Mouse (Mus musculus) thymus, postnatal 25 days (tissue): ENCODE measurements around the gene Arid3c.
"Not testable (repeated sequence)": the region's sequence is repeated elsewhere in the genome, so short reads cannot be mapped to it uniquely, and the experiment has no call there.

Source experiments
- DNase-seq: peaks from one replicate; pipeline ENCODE4 v3.0.0; 2022

Gene Arid3c

DNA sequence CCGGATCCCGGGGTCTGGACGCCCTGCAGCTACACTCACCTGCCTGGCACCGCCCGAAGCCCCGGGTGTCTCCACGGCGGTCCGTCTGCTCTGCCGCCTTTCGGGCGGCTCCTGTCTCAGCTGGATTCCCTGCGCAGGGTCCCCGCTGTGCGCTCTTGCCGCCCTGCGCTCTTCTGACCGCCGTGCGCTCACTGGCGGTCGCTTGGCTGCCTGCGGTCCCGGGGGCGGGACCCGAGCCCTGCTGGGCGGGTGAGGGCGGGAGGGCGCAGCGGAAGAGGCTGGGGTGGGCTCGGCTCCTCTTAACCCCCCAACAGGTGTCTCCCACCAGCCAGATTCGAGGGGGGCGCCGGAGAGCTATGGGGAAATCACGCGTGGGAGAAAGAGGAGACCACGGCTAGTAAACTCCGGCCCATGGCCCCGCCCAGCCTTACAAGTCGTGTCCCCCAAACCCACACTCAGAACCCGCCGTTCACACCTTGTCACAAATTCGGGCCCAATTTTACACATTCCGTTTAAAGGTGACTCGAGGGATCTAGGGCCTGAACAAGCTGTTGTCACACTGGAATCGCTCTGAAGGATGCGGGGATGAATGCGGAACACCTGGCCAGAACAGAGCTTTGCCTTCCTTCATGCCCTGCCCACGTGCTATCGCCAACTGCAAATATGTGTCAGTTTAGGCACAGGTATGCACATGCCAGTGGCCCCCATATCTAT, at the start of gene Arid3c:
Arid3c (minus strand) TSS at position 91 of the 714 bp plus-strand sequence.
- peak; percentile 61 for DNase-seq

DNA sequence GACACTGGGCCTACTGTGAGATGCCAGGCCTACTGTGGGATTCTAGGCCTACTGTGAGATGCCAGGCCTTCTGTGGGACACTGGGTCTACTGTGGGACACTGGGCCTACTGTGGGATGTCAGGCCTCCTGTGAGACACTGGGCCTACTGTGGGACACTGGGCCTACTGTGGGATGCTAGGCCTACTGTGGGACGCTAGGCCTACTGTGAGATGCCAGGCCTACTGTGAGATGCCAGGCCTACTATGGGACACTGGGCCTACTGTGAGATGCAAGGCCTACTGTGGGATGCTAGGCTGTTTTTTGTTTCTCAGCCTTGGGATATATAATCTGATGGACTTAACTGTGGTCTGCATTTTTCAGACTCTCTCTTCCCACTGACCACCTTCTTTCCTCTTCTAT, 44.9 kb upstream of the Arid3c start:
- DNase-seq: not testable (repeated sequence)

DNA sequence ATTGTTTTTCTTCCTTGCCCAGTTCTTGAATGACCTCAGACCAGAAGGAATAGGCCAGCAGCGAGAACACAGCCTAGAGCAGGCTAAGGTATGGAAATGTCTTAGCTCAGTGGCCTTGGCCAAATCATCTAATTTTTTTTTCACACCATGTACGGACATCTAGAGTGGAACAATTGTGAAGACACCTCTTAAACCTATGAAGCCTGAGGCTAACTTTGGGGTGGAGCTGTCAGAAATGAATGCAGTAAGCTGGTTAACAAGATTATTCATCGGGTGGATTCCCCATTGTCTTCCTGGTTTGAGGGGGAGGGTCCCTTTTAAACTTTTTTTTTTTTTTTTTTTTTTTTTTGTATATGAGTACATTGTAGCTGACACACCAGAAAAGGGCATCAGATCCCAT, 43.6 kb upstream of the Arid3c start:
- DNase-seq: not testable (repeated sequence)

DNA sequence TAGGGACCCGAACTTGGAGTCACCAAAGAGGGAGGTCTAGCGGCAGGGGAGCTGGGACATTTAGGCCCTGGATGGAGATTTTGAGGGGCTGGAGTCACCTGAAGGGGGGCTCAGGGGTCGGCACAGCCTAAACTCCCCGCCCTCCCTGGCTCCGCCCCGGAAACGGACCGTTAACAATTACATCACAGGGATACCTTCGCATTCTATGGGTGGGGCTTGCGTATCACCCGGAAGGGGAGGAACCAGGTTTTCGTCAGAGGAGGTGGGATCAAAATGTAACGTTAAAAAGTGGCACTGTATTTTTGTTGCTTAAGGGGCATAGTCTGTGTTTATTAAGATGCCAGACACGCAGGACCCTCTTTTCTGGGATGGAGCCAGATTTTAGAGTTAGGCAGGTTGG, 43.1 kb upstream of the Arid3c start, which contains the start of gene Ccl27a:
Ccl27a (minus strand) TSS at position 246 of the 400 bp plus-strand sequence.
- DNase-seq: peak; percentile 85

DNA sequence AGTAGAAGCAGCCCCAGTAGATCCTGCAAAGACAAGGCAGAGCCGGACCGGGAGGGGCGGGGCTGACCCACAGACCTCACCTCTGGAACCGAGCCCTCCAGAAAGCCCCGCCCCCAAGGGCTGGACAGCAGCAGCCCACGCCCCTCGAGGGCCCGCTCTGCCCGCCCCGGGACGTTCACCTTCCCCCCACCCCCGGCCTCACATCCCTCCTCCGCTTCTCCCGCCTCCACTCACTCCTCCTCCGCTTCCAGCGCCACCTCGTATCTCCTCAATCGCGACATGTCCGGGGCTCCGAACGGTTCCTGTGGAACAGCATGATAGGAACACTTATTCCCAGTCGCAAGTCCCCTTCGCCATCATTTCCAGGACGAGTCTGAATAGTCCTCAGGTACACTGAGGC, 42.6 kb upstream of the Arid3c start:
- DNase-seq: peak; percentile 56

DNA sequence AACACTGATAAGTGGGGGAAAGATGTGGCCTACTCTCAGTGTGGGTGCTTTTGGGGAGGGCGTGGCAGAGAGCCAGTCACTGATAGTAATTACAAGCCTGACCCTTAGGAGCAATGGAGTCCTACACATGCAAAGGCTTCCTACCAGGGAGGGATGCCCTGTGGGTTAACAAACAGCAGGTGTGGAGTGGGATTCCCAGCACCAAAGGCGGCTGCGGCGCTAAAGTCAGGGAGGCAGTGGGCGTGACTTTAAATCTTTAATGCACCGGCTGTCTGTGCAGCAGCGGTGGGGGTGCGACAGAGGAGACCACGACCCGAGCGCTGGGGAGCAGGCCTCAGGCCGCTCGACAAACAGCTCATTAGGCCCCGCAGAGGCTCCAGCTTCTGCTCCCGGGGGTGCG, 42.0 kb upstream of the Arid3c start:
- not testable (repeated sequence) for DNase-seq

DNA sequence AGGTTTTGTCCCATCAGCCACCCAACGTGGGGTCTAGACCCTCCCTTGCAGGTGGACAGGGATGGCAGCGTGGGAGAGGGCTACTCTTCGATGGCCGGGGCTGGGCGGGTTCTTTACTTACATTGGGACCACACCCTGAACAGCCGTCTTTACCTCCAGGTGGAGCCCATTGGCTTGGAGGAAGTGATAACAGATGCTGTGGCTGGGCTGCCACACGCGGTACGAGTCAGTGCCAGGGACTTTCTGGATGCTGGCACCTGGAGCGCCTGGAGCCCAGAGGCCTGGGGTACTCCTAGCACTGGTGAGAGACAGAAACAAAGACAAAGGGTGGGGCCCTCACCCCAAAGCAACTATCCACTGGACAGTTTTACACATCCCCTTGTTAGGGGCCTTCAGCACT, 36.4 kb upstream of the Arid3c start:
- not testable (repeated sequence) for DNase-seq

DNA sequence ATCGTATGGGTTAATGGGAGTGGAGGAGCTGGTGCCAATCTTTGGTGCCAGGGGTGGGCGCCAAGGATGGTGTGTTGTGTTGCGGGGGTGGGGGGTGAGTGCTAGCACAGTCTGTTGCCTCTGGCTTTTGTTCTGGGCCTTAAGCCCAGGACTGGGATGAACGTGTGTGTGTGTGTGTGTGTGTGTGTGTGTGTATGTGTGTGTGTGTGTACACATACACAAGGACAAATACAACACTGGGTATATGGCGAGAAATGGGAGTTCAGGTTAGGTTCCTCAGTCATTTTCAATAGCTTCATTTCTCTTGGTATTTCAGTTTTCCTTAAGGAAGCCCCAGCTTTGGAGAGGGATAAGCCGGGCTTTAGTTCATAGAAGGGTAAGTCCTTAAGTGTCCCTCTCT, 32.2 kb upstream of the Arid3c start:
- DNase-seq: not testable (repeated sequence)

DNA sequence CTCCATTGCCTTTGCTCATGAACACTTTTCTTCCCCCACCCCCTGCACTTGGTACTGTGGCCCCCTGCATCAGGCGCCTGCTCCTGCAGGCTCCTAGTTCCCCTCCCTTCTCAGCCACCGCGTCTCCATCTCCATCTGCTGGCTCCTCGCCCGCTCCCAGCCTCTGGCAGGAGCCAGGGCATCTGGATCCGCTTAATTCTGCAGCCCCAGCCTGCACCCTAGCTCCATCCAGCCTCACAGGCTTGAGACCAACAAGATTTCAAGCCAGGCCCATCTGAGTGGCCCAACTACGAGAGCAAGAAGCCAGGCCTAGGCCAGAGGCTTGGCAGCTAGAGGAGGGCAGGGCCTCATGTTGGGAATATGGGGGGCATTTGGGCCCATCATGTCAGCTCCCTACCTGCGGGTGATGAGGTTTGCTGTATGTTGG, 31.8 kb upstream of the Arid3c start:
- DNase-seq: not testable (repeated sequence)

DNA sequence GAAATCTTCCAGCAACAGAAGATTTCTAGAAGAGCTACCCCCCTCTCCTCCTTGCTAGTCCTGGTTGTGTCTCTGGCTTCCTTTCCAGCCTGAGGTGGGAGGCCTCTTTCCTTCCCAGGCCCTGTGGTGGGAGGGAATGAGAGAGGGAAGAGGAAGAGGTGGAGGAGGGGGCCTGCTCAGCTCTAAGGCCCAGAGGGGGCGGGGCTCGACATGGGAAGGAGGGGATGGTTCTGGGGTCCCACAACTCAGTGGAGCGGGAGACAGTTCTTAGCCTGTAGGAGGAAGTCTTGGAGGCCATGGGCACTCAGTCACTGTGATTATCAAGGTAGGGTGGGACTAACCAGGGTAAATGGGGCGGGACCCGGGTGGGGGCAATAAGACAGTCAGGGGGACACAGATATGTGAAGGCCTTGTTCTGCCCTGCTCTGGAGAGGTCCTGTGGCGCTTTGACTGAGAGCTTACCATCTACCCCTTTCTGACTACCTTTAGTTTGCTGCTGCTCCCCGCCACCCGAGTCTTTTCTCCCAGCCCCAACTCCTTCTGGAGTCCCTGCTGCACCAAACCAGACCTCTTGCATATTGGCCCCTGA, 31.3 kb upstream of the Arid3c start:
- DNase-seq: no peak

DNA sequence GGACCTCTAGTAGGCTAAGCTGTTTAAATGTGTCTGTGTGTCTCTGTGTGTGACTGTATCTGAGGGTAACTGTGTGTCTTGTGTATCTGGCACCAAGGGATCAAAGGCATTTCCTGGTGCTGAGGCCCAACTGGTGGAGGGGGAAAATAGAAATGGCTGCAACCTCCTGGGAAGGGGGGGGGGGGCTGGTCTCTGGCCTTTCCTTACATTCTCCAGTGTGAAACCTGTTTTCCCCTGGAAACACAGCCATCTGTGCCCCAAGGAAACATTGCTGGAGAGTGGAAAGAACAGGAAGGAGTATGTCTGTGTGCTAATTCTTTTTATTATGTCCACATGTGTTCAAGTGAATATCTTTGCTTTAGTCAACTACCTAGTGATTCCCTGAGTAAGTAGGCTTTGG, 30.7 kb upstream of the Arid3c start:
- no peak for DNase-seq

DNA sequence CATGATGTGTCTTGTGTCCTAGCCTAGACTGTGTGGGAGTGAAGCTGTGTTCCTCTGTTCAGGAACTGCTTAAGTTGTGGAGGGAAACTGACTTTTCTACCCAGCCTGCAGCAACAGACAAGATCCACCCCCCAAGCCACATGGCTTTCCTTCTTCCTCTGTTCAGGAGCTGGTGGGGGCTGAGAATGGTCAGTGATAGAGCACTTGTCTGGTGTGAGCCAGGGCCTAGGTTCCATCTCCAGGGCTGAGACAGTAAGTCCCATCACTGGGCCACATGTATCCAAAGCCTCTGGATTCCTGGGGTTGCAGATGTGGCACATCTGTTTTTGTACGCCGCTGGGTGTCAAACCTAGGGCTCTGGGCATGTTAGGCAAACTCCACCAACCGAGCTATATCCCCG, 30.0 kb upstream of the Arid3c start:
- no peak for DNase-seq

DNA sequence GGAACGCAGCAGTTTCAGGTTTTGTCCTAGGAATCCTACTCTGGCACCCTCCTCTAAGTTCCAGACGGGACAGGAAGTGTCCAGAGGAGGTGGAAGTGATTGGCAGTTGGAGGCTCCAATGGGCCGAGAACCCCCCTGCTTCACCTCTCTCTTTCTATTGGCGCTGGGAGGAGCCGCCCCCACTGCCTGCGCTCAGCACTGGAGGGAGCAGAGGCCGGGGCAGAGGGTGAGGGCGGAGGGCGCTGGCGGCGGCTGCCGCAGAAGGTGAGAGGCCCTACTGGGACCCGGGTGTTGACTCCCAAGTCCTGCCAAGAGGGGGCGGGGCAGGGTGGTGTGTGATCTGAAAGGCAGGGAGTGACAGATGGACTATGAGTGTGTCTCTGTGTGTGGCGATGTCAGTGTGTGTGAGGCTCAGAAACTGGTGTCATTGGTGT, 29.4 kb upstream of the Arid3c start:
- peak; percentile 63 for DNase-seq

DNA sequence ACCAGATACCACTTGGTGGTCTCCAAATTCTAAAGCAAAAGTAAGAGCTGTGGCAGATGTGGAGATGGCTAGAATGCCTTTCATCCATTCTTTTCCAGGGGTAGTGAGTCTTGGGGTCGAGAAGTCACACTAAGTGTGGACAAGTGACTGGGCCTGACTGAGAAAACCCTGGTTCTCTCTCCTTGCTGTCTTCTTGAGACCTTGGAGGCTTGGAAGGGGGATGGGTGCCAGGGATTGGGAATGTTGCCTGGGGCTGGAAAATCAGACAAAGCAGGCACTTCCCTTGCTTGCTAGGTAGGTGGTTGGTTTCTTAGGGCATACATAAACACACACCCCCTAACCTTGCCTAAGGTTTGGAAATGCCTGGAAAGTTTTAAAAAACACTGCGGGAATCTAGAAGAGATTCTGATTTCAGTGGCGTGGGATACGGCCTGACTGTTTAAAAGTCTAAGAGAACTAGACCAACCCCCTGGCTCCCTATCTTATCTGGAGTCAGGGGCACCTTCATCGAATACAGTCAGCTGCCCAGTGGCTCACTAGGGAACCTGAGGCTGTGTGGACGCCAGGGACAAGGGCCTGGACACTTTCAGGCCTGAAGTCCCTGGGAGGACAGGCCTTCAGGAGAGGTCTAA, 28.8 kb upstream of the Arid3c start:
- no peak for DNase-seq

DNA sequence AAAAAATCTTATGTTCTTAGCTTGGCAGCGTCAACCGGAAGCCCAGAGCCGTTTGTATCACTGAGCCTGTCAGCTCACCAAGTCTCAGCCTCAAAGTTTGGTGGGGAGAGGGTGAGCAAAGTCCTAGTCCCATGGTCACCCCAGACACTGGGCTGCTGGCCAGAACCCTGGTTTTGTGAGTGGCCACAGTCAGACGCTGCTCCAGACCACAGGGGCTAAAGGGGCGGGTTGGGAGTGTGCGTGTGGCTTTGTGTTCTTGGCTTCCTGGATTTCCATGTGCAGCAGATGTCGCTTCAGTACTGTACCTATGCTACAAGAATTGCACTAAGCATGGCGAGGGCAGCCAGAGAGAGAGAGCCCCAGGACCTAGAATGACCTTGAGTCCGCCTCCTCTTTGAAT, 28.3 kb upstream of the Arid3c start:
- DNase-seq: no peak

DNA sequence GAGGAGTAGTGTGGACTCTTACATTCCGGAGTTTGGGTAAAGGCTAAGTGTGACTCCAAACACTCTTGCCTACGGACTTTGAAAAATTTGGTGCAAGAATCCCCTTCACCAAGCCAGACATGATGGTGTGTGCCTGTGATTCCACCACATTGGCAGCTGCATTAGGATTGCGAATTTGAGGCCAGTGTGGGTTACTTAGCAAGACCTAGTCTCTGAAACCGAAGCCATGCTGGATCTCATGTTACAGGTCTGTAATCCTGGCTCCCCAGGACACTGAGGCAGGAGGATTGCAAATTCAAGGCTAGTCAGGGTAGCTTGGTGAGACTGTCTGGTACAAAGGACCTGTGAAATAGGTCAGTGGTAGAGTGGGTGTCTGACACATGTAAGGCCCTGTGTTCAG, 27.8 kb upstream of the Arid3c start:
- DNase-seq: no peak

DNA sequence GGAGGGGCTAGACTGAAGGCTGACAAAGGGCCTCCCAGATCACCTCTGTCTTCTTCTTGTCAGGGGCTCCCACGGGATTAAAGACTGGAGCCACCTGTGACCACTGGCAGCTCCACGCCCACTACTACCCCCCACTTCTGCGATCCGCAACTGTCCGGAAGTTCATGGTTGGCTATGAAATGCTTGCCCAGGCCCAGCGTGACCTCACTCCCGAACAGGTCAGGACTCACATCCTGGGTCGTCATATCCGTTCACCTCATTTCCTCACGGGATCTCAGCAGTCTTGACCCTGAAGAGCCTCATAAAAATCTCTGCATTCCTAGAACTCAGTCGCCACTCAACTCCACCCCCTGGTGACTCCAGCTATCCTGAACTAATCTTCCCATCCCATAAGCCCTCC, 27.1 kb upstream of the Arid3c start:
- no peak for DNase-seq

DNA sequence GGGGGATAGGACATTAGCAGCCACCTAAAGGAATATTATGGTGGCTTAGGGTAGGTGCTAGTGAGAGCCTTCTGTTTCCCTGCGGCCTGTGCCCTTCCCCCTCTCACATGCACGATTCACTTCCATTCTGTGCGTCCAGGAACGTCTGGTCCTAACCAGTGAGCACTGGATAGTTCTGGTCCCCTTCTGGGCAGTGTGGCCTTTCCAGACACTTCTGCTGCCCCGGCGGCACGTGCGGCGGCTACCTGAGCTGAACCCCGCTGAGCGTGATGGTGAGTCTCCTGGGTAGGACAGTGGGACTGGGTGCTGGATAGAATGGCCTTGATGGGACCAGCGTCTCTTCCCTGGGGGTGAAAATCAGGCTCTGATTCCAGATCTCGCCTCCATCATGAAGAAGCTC, 26.4 kb upstream of the Arid3c start:
- DNase-seq: no peak

DNA sequence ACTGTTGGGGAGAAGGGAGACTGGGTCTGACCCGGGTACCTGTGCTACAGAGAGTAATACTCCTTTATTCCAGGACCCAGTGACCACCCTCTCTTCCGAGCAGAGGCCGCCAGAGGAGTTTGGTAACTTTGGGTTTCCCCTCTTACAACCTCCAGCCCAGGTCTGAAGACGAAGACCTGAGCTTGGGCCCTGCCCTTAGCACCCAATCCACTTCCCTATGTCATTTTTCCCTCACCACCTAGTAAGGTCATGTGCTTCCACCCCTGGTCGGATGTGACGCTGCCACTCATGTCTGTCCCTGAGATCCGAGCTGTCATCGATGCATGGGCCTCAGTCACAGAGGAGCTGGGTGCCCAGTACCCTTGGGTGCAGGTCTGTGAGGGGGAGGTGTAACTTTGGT, 25.5 kb upstream of the Arid3c start:
- DNase-seq: no peak

DNA sequence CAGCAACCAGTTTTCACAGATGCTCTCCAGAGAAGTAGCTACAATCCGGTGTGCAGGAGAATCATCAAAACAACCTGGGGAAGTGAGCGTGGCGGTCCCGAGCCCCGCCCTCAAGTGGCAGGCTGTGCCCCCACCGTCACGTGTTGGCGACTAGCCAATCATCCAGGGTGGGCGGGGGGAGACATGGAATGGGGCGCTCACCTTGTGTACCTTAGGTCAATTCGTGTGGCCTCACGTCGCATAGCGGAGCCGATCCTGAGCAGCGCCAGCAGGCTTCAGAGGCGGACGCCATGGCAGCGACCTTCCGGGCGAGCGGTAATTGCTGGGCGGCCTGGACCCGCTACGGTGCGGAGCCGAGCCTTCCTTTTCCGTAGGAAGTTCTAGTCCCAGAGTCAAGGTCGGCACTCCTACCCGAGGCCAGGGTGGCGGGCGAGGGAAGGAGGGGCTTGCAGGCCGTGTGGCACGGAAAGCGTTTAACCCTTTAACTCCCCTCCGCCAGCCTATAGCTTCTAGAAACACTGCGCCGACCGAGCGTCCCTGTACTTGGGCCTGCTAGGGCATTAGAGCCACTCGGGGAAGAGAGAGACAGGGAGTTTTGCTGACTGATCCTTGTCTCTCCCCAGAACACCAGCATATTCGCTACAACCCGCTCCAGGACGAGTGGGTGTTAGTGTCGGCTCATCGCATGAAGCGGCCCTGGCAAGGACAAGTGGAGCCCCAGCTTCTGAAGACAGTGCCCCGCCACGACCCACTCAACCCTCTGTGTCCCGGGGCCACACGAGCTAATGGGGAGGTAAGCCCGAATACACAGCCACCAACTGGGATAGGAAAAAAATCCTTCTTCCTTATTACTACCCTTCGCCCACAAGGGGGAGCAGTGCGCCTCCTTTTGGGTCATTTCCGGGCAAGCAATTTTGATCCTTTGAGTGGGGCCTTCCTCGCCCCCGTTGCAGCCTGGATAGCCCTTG, 24.7 kb upstream of the Arid3c start, which contains the start of gene Sigmar1:
Sigmar1 (minus strand) TSS at position 820 of the 968 bp plus-strand sequence.
- peak; percentile 95 for DNase-seq

DNA sequence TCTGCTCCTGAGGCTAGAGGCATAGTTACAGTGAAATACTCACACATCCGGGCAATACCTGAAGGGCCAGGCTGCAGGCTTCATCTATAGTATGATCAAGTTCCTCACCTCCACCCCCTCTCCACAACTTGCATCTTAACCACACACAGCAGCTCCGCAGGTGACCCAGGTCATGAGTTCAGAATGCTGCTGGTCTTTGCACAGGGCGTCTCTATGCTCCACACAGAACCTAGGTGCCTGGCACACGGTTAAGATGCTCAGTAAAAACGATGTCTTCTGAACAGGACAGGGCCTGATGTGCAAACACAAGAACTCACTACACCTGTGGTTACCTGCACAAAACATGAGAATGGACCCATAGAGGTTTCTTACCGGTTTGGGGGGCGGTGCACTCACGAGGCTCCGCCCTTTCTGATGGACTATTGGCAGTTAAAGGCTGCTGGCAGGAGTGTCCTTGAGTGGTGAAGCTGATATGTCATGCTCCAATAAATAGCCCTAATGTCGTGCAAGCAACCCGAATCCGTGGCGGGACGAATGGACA, 23.9 kb upstream of the Arid3c start, which contains the start of gene Galt:
Galt (plus strand) TSS at position 432 of the 541 bp plus-strand sequence.
- no peak for DNase-seq

DNA sequence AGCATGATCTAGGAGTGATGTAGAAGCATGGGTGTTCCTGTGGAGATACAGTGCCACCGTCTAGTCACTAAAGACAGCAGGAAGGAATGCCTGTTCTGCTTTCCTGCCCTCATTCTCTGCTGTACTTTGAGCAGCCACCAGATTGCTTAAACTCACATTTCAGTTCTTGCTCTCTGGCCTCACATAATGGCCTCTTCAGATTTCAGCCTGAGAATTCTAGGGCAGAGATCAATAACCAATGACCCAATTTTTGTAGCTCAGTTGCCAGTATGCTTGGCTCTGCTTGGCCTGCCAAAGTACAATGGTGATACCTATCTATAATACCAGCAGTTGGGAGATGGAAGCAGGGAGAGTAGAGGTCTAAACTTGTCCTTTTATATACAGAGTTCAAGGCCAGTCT, 14.1 kb upstream of the Arid3c start:
- no peak for DNase-seq
